ENCODE assay signal across 9 mouse cellular contexts in genomic region chr6:36722769-36723549, GRCm38 (mm10).
DNase-seq lines count a peak whose midpoint lies in the region; ATAC-seq and TF ChIP-seq lines count a peak whose summit lies in the region.
"Had no signal": no experiment of that assay in that cellular context is flagged by ENCODE, and none has a peak within 500 bp of the region (broad histone marks: within the 10 kb centered on the region; RNA-seq: fewer than 3 reads in every experiment).

No protein-coding gene starts in this region.

- intact Hi-C loops in heart, postnatal 10 days (cut with DNase I): no loop called here

- peak; percentile 22 to 35 for DNase-seq in heart, postnatal 10 days
- peak; percentile 58 for DNase-seq in forebrain, postnatal 0 days
- DNase-seq in layer of hippocampus, postnatal 25 days (ENCODE audit: extremely low spot score in 1 of 2, low spot score in 1 of 2): peak; percentile 21 to 24
- DNase-seq in cerebellum, adult 9-11 months: no peak
- no peak for DNase-seq in urinary bladder, postnatal 25 days (ENCODE audit: low spot score)
- no peak for DNase-seq in adrenal gland, postnatal 10 days

- no peak overlapping the region for H3K4me3 ChIP-seq in heart, embryonic 12.5 days
- no peak overlapping the region for H3K4me3 ChIP-seq in forebrain, postnatal 0 days (ENCODE audit: low read depth, low read length)
- H3K4me3 ChIP-seq in neural tube, embryonic 13.5 days: no peak overlapping the region

- H3K9ac ChIP-seq in heart, embryonic 12.5 days: no peak overlapping the region
- no peak overlapping the region for H3K9ac ChIP-seq in forebrain, postnatal 0 days
- no peak overlapping the region for H3K9ac ChIP-seq in neural tube, embryonic 13.5 days
- H3K9ac ChIP-seq: liver, embryonic 14.5 days had no signal

- H3K4me2 ChIP-seq in heart, embryonic 12.5 days: no peak overlapping the region
- H3K4me2 ChIP-seq in forebrain, postnatal 0 days (ENCODE audit: low read depth): no peak overlapping the region
- H3K4me2 ChIP-seq in neural tube, embryonic 13.5 days: no peak overlapping the region

- no peak overlapping the region for H3K27ac ChIP-seq in heart, embryonic 12.5 days (ENCODE audit: poor library complexity, severe bottlenecking)
- peak overlapping the region; percentile 46 for H3K27ac ChIP-seq in forebrain, postnatal 0 days (ENCODE audit: low read depth, low read length)
- H3K27ac ChIP-seq in neural tube, embryonic 13.5 days (replicated peaks): peak overlapping the region; percentile 70
- H3K27ac ChIP-seq: liver, embryonic 14.5 days had no signal

- no peaks in the 10 kb centered on the region for H3K27me3 ChIP-seq in heart, embryonic 12.5 days (replicated peaks)
- H3K27me3 ChIP-seq in forebrain, postnatal 0 days (ENCODE audit: insufficient read depth, low read length): no peaks in the 10 kb centered on the region
- no peaks in the 10 kb centered on the region for H3K27me3 ChIP-seq in neural tube, embryonic 13.5 days

- no peak for TF ChIP-seq CTCF in forebrain, postnatal 0 days (IDR thresholded peaks at IDR 0.05; ENCODE audit: low read depth)

- H3K36me3 ChIP-seq in heart, embryonic 12.5 days: no peaks in the 10 kb centered on the region; the same call in 1 of the 2 replicates
- peaks cover 8% of the 10 kb centered on the region; the same call in 1 of the 2 replicates for H3K36me3 ChIP-seq in forebrain, postnatal 0 days (ENCODE audit: insufficient read depth)
- H3K36me3 ChIP-seq in neural tube, embryonic 13.5 days: peaks cover 24% of the 10 kb centered on the region

- H3K9me3 ChIP-seq in heart, embryonic 12.5 days (replicated peaks): no peaks in the 10 kb centered on the region
- no peaks in the 10 kb centered on the region for H3K9me3 ChIP-seq in forebrain, postnatal 0 days (ENCODE audit: low read length)
- H3K9me3 ChIP-seq in neural tube, embryonic 13.5 days: no peaks in the 10 kb centered on the region

- 67% methylated on average over 5 of the region's 5 CpGs for WGBS in heart, embryonic 12.5 days
- 23% methylated on average over 5 of the region's 5 CpGs for WGBS in forebrain, postnatal 0 days
- 42% methylated on average over 5 of the region's 5 CpGs for WGBS in neural tube, embryonic 13.5 days

- no peak for ATAC-seq in heart, embryonic 12.5 days (ENCODE audit: insufficient number of reproducible peaks, low FRiP score)
- peak; percentile 93 for ATAC-seq in forebrain, postnatal 0 days
- peak; percentile 91 for ATAC-seq in neural tube, embryonic 13.5 days (ENCODE audit: low read depth)

- H3K4me1 ChIP-seq in heart, embryonic 12.5 days (replicated peaks): no peaks in the 10 kb centered on the region
- H3K4me1 ChIP-seq in forebrain, postnatal 0 days (ENCODE audit: insufficient read depth): peaks cover 12% of the 10 kb centered on the region; the same call in 1 of the 2 replicates
- peaks cover 19% of the 10 kb centered on the region for H3K4me1 ChIP-seq in neural tube, embryonic 13.5 days (replicated peaks)

Comparison
In these comparisons a context has a peak if more than half of its experiments do, and no peak if none do; other contexts are left out.
1. DNase-seq: peak in heart, postnatal 10 days (2 of 2), forebrain, postnatal 0 days (single experiment) and layer of hippocampus, postnatal 25 days (2 of 2); none in cerebellum, adult 9-11 months (single experiment), urinary bladder, postnatal 25 days (single experiment) and adrenal gland, postnatal 10 days (single experiment).